Mouse (Mus musculus) CH12.LX (cell line): ENCODE results near the gene Dmtf1. TPM values are rescaled to one million over a fixed set of nuclear protein-coding genes. Genes with fewer than 3 reads are reported as not detected.

ENCODE experiments used
- DNase-seq: peaks from one replicate; pipeline ENCODE4 v3.0.0-alpha.2; 2013; ENCODE audit errors: extremely low read depth
- H3K27ac ChIP-seq: 2 replicates; pipeline ENCODE4 v1.5.1; 2012; ENCODE audit warnings: low read depth, mild to moderate bottlenecking, control low read depth, moderate library complexity; ENCODE audit not compliant: insufficient read depth
- H3K27me3 ChIP-seq: replicated peaks from 2 replicates; pipeline ENCODE3; 2012; ENCODE audit warnings: inconsistent platforms
- H3K36me3 ChIP-seq, 2 experiments: replicated peaks in 1 of 2; 2 replicates each; pipeline versions ENCODE3 to v1.6.1; 2012; ENCODE audit warnings: inconsistent platforms in 1 of 2, low read length in 1 of 2, mild to moderate bottlenecking in 1 of 2, mixed read lengths in 1 of 2, moderate library complexity in 1 of 2; ENCODE audit not compliant: control insufficient read depth in 1 of 2, insufficient read depth in 1 of 2
- H3K4me1 ChIP-seq, 2 experiments: 2 replicates each; pipeline ENCODE4 v1.6.1; 2012; ENCODE audit warnings: inconsistent platforms in 1 of 2, moderate library complexity in 1 of 2; ENCODE audit not compliant: insufficient read depth in 2 of 2, control insufficient read depth in 1 of 2
- H3K4me2 ChIP-seq: 2 replicates; pipeline ENCODE4 v1.6.1; 2012; ENCODE audit warnings: low read depth, mild to moderate bottlenecking, control low read depth; ENCODE audit not compliant: poor library complexity, insufficient read depth, severe bottlenecking
- H3K4me3 ChIP-seq, 3 experiments: fragments of 150-350 bp in 1 of 3; sonication (generic) in 1 of 3; replicated peaks in 1 of 3; 2 replicates each; pipeline versions ENCODE3 to v1.5.1; 2011 to 2012; ENCODE audit warnings: low read depth in 2 of 3, low read length in 2 of 3, mild to moderate bottlenecking in 2 of 3, moderate library complexity in 2 of 3, control low read depth in 1 of 3, improper control_type of control experiment in 1 of 3, inconsistent platforms in 1 of 3, mixed read lengths in 1 of 3; ENCODE audit not compliant: poor library complexity in 1 of 3
- H3K79me2 ChIP-seq: replicated peaks from 2 replicates; pipeline ENCODE4 v1.6.1; 2012; ENCODE audit warnings: mild to moderate bottlenecking, moderate library complexity; ENCODE audit not compliant: control insufficient read depth, poor library complexity, insufficient read depth, severe bottlenecking; ENCODE audit errors: extremely low read depth
- H3K9ac ChIP-seq: 2 replicates; pipeline ENCODE4 v1.6.1; 2012; ENCODE audit warnings: low read depth, mild to moderate bottlenecking, control low read depth, moderate library complexity; ENCODE audit not compliant: insufficient read depth
- H3K9me3 ChIP-seq: replicated peaks from 2 replicates; pipeline ENCODE3; 2012; ENCODE audit warnings: low read length, inconsistent platforms, mixed read lengths
- CHD1 ChIP-seq: IDR thresholded peaks from 2 replicates; pipeline ENCODE4 v1.6.1; 2012; ENCODE audit warnings: low read depth, low read length, improper control_type of control experiment, inconsistent platforms
- CHD2 ChIP-seq: IDR thresholded peaks from 2 replicates; pipeline ENCODE4 v1.6.1; 2011; ENCODE audit warnings: low read length, improper control_type of control experiment
- CTCF ChIP-seq, 2 experiments: IDR thresholded peaks in 1 of 2; conservative IDR thresholded peaks in 1 of 2; 2 replicates each; pipeline ENCODE4 v1.5.1; 2011 to 2012; ENCODE audit warnings: low read depth in 2 of 2, low read length in 2 of 2, improper control_type of control experiment in 1 of 2, inconsistent platforms in 1 of 2, mild to moderate bottlenecking in 1 of 2, moderate library complexity in 1 of 2
- ELF1 ChIP-seq: IDR thresholded peaks from 2 replicates; pipeline ENCODE4 v1.6.1; 2014; ENCODE audit warnings: low read depth, mild to moderate bottlenecking, inconsistent platforms, low read length, improper control_type of control experiment
- EP300 ChIP-seq: IDR thresholded peaks from 2 replicates; pipeline ENCODE4 v1.6.1; 2011; ENCODE audit warnings: low read length, improper control_type of control experiment
- GABPA ChIP-seq: IDR thresholded peaks from 2 replicates; pipeline ENCODE4 v1.6.1; 2012; ENCODE audit warnings: low read depth, low read length, improper control_type of control experiment, inconsistent platforms; ENCODE audit not compliant: insufficient replicate concordance
- HCFC1 ChIP-seq: IDR thresholded peaks from 2 replicates; pipeline ENCODE4 v1.6.1; 2012; ENCODE audit warnings: low read depth, mild to moderate bottlenecking, inconsistent platforms, low read length, improper control_type of control experiment
- IRF4 ChIP-seq: IDR thresholded peaks from 2 replicates; pipeline ENCODE4 v1.6.1; 2014; ENCODE audit warnings: low read depth, mild to moderate bottlenecking, inconsistent platforms, low read length, improper control_type of control experiment
- JUN ChIP-seq: IDR thresholded peaks from 2 replicates; pipeline ENCODE4 v1.6.1; 2011; ENCODE audit warnings: low read depth, mild to moderate bottlenecking, low read length, improper control_type of control experiment, moderate library complexity; ENCODE audit not compliant: insufficient read depth
- JUND ChIP-seq: conservative IDR thresholded peaks from 2 replicates; pipeline ENCODE4 v1.6.1; 2011; ENCODE audit warnings: low read depth, low read length, improper control_type of control experiment
- KAT2A ChIP-seq: IDR thresholded peaks from 2 replicates; pipeline ENCODE4 v1.6.1; 2012; ENCODE audit warnings: low read length, improper control_type of control experiment, inconsistent platforms; ENCODE audit not compliant: insufficient replicate concordance
- MAFK ChIP-seq: IDR thresholded peaks from 2 replicates; pipeline ENCODE4 v1.6.1; 2011; ENCODE audit warnings: low read length, improper control_type of control experiment; ENCODE audit not compliant: insufficient replicate concordance
- MAX ChIP-seq: IDR thresholded peaks from 2 replicates; pipeline ENCODE4 v1.6.1; 2011; ENCODE audit warnings: low read length, improper control_type of control experiment
- MAZ ChIP-seq: IDR thresholded peaks from 2 replicates; pipeline ENCODE4 v1.6.1; 2012; ENCODE audit warnings: low read depth, mild to moderate bottlenecking, inconsistent platforms, low read length, improper control_type of control experiment, moderate library complexity
- MEF2A ChIP-seq: IDR thresholded peaks from 2 replicates; pipeline ENCODE4 v1.6.1; 2014; ENCODE audit warnings: low read depth, mild to moderate bottlenecking, inconsistent platforms, low read length, improper control_type of control experiment, borderline replicate concordance
- MXI1 ChIP-seq: IDR thresholded peaks from 2 replicates; pipeline ENCODE4 v1.6.1; 2011; ENCODE audit warnings: mild to moderate bottlenecking, low read depth, low read length, improper control_type of control experiment
- MYC ChIP-seq: IDR thresholded peaks from 2 replicates; pipeline ENCODE4 v1.6.1; 2011; ENCODE audit warnings: low read depth, mild to moderate bottlenecking, improper control_type of control experiment, low read length
- NELFE ChIP-seq: IDR thresholded peaks from 2 replicates; pipeline ENCODE4 v1.6.1; 2011; ENCODE audit warnings: low read depth, low read length, improper control_type of control experiment
- POLR2A ChIP-seq: IDR thresholded peaks from 2 replicates; pipeline ENCODE4 v1.6.1; 2011; ENCODE audit warnings: low read depth, mild to moderate bottlenecking, improper control_type of control experiment, low read length
- POLR2AphosphoS2 ChIP-seq: IDR thresholded peaks from 2 replicates; pipeline ENCODE4 v1.6.1; 2011; ENCODE audit warnings: low read depth, low read length, improper control_type of control experiment
- RCOR1 ChIP-seq: conservative IDR thresholded peaks from 2 replicates; pipeline ENCODE4 v1.6.1; 2012; ENCODE audit warnings: low read depth, mild to moderate bottlenecking, inconsistent platforms, low read length, improper control_type of control experiment
- TBP ChIP-seq: conservative IDR thresholded peaks from 2 replicates; pipeline ENCODE4 v1.6.1; 2011; ENCODE audit warnings: low read depth, low read length, improper control_type of control experiment
- TCF12 ChIP-seq: IDR thresholded peaks from 2 replicates; pipeline ENCODE4 v1.6.1; 2014; ENCODE audit warnings: low read depth, mild to moderate bottlenecking, inconsistent platforms, low read length, improper control_type of control experiment
- USF1 ChIP-seq: IDR thresholded peaks from 2 replicates; pipeline ENCODE4 v1.6.1; 2014; ENCODE audit warnings: low read depth, mild to moderate bottlenecking, inconsistent platforms, low read length, improper control_type of control experiment
- USF2 ChIP-seq: conservative IDR thresholded peaks from 2 replicates; pipeline ENCODE4 v1.6.1; 2011; ENCODE audit warnings: low read depth, low read length, improper control_type of control experiment
- ZKSCAN1 ChIP-seq: IDR thresholded peaks from 2 replicates; pipeline ENCODE4 v1.6.1; 2012; ENCODE audit warnings: low read depth, inconsistent platforms, low read length, improper control_type of control experiment, borderline replicate concordance
- ZMIZ1 ChIP-seq: IDR thresholded peaks from 2 replicates; pipeline ENCODE4 v1.6.1; 2012; ENCODE audit warnings: low read depth, mild to moderate bottlenecking, inconsistent platforms, low read length, improper control_type of control experiment
- ZNF384 ChIP-seq: IDR thresholded peaks from 2 replicates; pipeline ENCODE4 v1.6.1; 2012; ENCODE audit warnings: low read depth, low read length, improper control_type of control experiment, inconsistent platforms
- dilution Hi-C: fragments of 300-500 bp; cut with MboI; formaldehyde crosslinking; loops from 2 replicates; pipeline ENCODE4 v1.14.3; 2020; ENCODE audit warnings: low sequenced_read_pairs; ENCODE audit not compliant: extremely low pct_unique_long_range_greater_than_20kb, extremely low pct_ligation_motif_present
- in situ Hi-C: fragments of 300-500 bp; cut with MboI; formaldehyde crosslinking; loops from 3 replicates; pipeline ENCODE4 v1.14.3; 2019; ENCODE audit warnings: low sequenced_read_pairs, low pct_ligation_motif_present, low pct_unique_long_range_greater_than_20kb, mixed read lengths
- polyA plus RNA-seq: library from polyadenylated mRNA; unstranded; fragments of >175 nt; gene quantifications from 2 replicates; pipeline ENCODE4 v1.2.1, GENCODE M21; 2012; ENCODE audit warnings: low read depth; ENCODE audit not compliant: insufficient read length
- total RNA-seq, 2 experiments: library from RNA; depleted of rRNA; stranded (reverse); fragments of 300-350 nt in 1 of 2; fragments of >200 nt in 1 of 2; gene quantifications; 2 replicates each; pipeline ENCODE4 v1.2.3; 2012 to 2014

Dmtf1 gene
- total and polyA plus RNA-seq, 3 experiments: 18.1 to 36.8 (median 30.6) TPM

DNA sequence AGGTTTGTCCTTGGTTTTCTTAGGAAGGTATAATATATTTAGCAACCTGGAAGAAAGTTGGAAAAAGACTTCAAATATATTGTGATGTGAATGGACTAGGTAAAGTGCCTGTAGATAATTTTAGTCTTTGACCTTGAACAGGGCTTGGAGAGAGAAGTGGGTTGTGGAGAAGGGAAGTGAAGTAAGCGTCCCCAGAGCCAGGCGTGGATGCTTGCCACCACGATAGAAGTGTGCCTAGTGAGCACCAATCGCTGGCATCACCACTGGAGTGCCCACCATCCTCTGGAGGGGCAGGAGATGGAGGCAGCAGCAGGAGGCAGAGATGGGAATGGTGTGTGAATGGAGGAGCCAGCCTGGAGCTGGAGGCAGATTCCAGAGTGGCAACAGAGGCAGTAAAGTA lies 68.1 kb downstream of the Dmtf1 start:
- Histone ChIP-seq H3K9me3 (peaks cover 17% of the 10 kb centered on the region), H3K27me3 (no peaks in the 10 kb centered on the region), H3K4me2 (no peak overlapping the region), H3K4me1 (peaks cover 25 to 50% of the 10 kb centered on the region in 2 experiments), H3K4me3 (no peak overlapping the region), H3K27ac (no peak overlapping the region), H3K79me2 (no peaks in the 10 kb centered on the region), H3K9ac (no peak overlapping the region), H3K36me3 (no peaks in the 10 kb centered on the region)
- in situ Hi-C loops (no loop called here), dilution Hi-C loops (no loop called here)
- TF ChIP-seq TBP (no peak), EP300 (0 out of 2 replicates have a peak, but pooled peaks have one; percentile 4)
- no peak for DNase-seq

DNA sequence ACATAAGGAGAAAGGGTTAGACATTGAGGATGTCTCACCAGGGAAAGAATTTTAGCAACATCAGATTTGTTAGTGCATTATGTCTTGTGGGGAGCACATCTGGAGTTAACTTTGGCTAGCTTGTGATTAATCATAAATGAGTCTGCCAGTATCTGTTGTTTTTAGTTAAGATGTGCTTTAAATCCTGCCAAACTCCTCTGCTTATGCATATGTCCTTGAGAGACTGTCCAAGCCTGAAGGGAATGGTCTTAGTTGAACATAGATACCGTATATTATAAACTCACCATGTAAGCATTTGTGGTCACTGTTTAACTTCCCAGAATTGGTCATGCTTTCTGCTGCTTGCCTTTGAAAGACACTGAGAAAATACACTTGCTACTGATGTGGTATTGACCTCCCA lies 68.9 kb downstream of the Dmtf1 start:
- no peaks in the 10 kb centered on the region for H3K36me3 ChIP-seq

DNA sequence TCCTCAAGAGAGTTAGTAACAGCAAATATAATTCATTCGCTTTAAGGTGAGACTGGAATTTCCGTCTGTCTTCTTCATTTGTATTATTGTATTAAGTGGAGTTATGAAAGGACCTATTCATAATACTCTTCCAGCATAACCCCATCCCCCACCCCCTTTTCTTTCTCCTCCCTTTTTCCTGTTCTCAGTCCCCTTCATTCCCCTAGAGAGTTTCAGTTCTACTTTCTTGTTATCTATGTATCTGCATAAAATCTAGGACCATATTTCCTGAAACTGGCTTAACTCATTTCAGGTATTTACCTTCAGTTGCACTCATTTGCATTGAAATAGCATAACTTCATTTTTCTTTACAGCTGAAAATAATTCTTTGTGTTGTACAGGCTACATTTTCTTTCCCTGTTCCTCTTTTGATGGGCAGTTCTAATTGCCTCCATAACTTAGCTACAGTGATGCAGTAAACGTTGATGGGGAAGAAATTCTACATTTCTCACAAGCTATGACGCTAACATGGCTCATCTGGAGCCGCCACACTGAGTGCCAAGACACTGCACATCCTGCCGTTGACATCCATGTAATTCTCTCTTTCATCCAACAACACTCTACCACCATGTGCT lies 71.0 kb downstream of the Dmtf1 start:
- peak; percentile 50 for DNase-seq
- H3K4me1 ChIP-seq: peaks cover 47 to 77% of the 10 kb centered on the region in 2 experiments
- in situ Hi-C loops (no loop called here), dilution Hi-C loops (no loop called here)
- H3K79me2 ChIP-seq: no peaks in the 10 kb centered on the region
- no peaks in the 10 kb centered on the region for H3K9me3 ChIP-seq
- no peak overlapping the region for H3K9ac ChIP-seq
- H3K36me3 ChIP-seq: no peaks in the 10 kb centered on the region
- peak overlapping the region in 1 of 3 experiments; percentile 31 for H3K4me3 ChIP-seq
- H3K27ac ChIP-seq: peak overlapping the region; percentile 91
- peak overlapping the region; percentile 62 for H3K4me2 ChIP-seq
- H3K27me3 ChIP-seq: no peaks in the 10 kb centered on the region
- TF ChIP-seq HCFC1: no peak
- peak; percentile 36 for TF ChIP-seq ELF1
- TF ChIP-seq MXI1: no peak
- TF ChIP-seq TBP: no peak
- peak; percentile 16; the same call in 1 of the 2 replicates for TF ChIP-seq JUN
- TF ChIP-seq JUND: peak; percentile 51
- TF ChIP-seq POLR2A: no peak
- TF ChIP-seq ZNF384: no peak
- no peak for TF ChIP-seq GABPA
- no peak for TF ChIP-seq KAT2A
- TF ChIP-seq RCOR1: 0 out of 2 replicates have a peak, but pooled peaks have one; percentile 65
- TF ChIP-seq NELFE: no peak
- peak; percentile 92 for TF ChIP-seq IRF4
- no peak for TF ChIP-seq TCF12
- no peak; the same call in 1 of the 2 replicates for TF ChIP-seq MAFK
- peak; percentile 29 for TF ChIP-seq MEF2A
- no peak for TF ChIP-seq MAZ

More for the DNA sequence above, 68.9 kb downstream of the Dmtf1 start:
- no peak for TF ChIP-seq IRF4
- no peak for TF ChIP-seq MAZ
- no peak for TF ChIP-seq USF1
- no peak for TF ChIP-seq ZMIZ1
- TF ChIP-seq ELF1: no peak
- TF ChIP-seq RCOR1: no peak
- no peak for TF ChIP-seq TBP
- no peak for TF ChIP-seq POLR2AphosphoS2
- TF ChIP-seq MAX: no peak
- TF ChIP-seq MYC: no peak
- no peak for TF ChIP-seq USF2
- no peak for TF ChIP-seq GABPA
- TF ChIP-seq CHD2: no peak
- no peak for TF ChIP-seq JUN
- TF ChIP-seq CHD1: no peak
- no peak for TF ChIP-seq ZKSCAN1
- no peak for TF ChIP-seq JUND
- no peak for TF ChIP-seq CTCF (conservative IDR thresholded peaks at IDR 0.05 in 1 of 2, IDR thresholded peaks at IDR 0.05 in 1 of 2; ENCODE audit: low read depth in 2 of 2, low read length in 2 of 2)
- Histone ChIP-seq H3K4me3 (no peak overlapping the region), H3K4me1 (peaks cover 33 to 58% of the 10 kb centered on the region in 2 experiments), H3K27me3 (no peaks in the 10 kb centered on the region), H3K9ac (no peak overlapping the region), H3K4me2 (no peak overlapping the region), H3K79me2 (no peaks in the 10 kb centered on the region), H3K9me3 (peaks cover 10% of the 10 kb centered on the region), H3K27ac (no peak overlapping the region)
- in situ Hi-C loops (no loop called here), dilution Hi-C loops (no loop called here)
- DNase-seq: no peak
